Mouse (Mus musculus) CH12.LX (cell line): Measurements from ENCODE around the gene Whrn. TPM values are rescaled to one million over a fixed set of nuclear protein-coding genes. Genes with fewer than 3 reads are reported as not detected.

Source experiments
- DNase-seq: peaks from one replicate; pipeline ENCODE4 v3.0.0-alpha.2; 2013; ENCODE audit errors: extremely low read depth
- H3K27ac ChIP-seq: 2 replicates; pipeline ENCODE4 v1.5.1; 2012; ENCODE audit warnings: low read depth, mild to moderate bottlenecking, control low read depth, moderate library complexity; ENCODE audit not compliant: insufficient read depth
- H3K27me3 ChIP-seq: replicated peaks from 2 replicates; pipeline ENCODE3; 2012; ENCODE audit warnings: inconsistent platforms
- H3K36me3 ChIP-seq, 2 experiments: replicated peaks in 1 of 2; 2 replicates each; pipeline versions ENCODE3 to v1.6.1; 2012; ENCODE audit warnings: inconsistent platforms in 1 of 2, low read length in 1 of 2, mild to moderate bottlenecking in 1 of 2, mixed read lengths in 1 of 2, moderate library complexity in 1 of 2; ENCODE audit not compliant: control insufficient read depth in 1 of 2, insufficient read depth in 1 of 2
- H3K4me1 ChIP-seq, 2 experiments: 2 replicates each; pipeline ENCODE4 v1.6.1; 2012; ENCODE audit warnings: inconsistent platforms in 1 of 2, moderate library complexity in 1 of 2; ENCODE audit not compliant: insufficient read depth in 2 of 2, control insufficient read depth in 1 of 2
- H3K4me2 ChIP-seq: 2 replicates; pipeline ENCODE4 v1.6.1; 2012; ENCODE audit warnings: low read depth, mild to moderate bottlenecking, control low read depth; ENCODE audit not compliant: poor library complexity, insufficient read depth, severe bottlenecking
- H3K4me3 ChIP-seq, 3 experiments: fragments of 150-350 bp in 1 of 3; sonication (generic) in 1 of 3; replicated peaks in 1 of 3; 2 replicates each; pipeline versions ENCODE3 to v1.5.1; 2011 to 2012; ENCODE audit warnings: low read depth in 2 of 3, low read length in 2 of 3, mild to moderate bottlenecking in 2 of 3, moderate library complexity in 2 of 3, control low read depth in 1 of 3, improper control_type of control experiment in 1 of 3, inconsistent platforms in 1 of 3, mixed read lengths in 1 of 3; ENCODE audit not compliant: poor library complexity in 1 of 3
- H3K79me2 ChIP-seq: replicated peaks from 2 replicates; pipeline ENCODE4 v1.6.1; 2012; ENCODE audit warnings: mild to moderate bottlenecking, moderate library complexity; ENCODE audit not compliant: control insufficient read depth, poor library complexity, insufficient read depth, severe bottlenecking; ENCODE audit errors: extremely low read depth
- H3K9ac ChIP-seq: 2 replicates; pipeline ENCODE4 v1.6.1; 2012; ENCODE audit warnings: low read depth, mild to moderate bottlenecking, control low read depth, moderate library complexity; ENCODE audit not compliant: insufficient read depth
- H3K9me3 ChIP-seq: replicated peaks from 2 replicates; pipeline ENCODE3; 2012; ENCODE audit warnings: low read length, inconsistent platforms, mixed read lengths
- BHLHE40 ChIP-seq: IDR thresholded peaks from 2 replicates; pipeline ENCODE4 v1.6.1; 2011; ENCODE audit warnings: mild to moderate bottlenecking, low read depth, low read length, improper control_type of control experiment
- CHD1 ChIP-seq: IDR thresholded peaks from 2 replicates; pipeline ENCODE4 v1.6.1; 2012; ENCODE audit warnings: low read depth, low read length, improper control_type of control experiment, inconsistent platforms
- CHD2 ChIP-seq: IDR thresholded peaks from 2 replicates; pipeline ENCODE4 v1.6.1; 2011; ENCODE audit warnings: low read length, improper control_type of control experiment
- CTCF ChIP-seq, 2 experiments: IDR thresholded peaks in 1 of 2; conservative IDR thresholded peaks in 1 of 2; 2 replicates each; pipeline ENCODE4 v1.5.1; 2011 to 2012; ENCODE audit warnings: low read depth in 2 of 2, low read length in 2 of 2, improper control_type of control experiment in 1 of 2, inconsistent platforms in 1 of 2, mild to moderate bottlenecking in 1 of 2, moderate library complexity in 1 of 2
- ELF1 ChIP-seq: IDR thresholded peaks from 2 replicates; pipeline ENCODE4 v1.6.1; 2014; ENCODE audit warnings: low read depth, mild to moderate bottlenecking, inconsistent platforms, low read length, improper control_type of control experiment
- EP300 ChIP-seq: IDR thresholded peaks from 2 replicates; pipeline ENCODE4 v1.6.1; 2011; ENCODE audit warnings: low read length, improper control_type of control experiment
- ETS1 ChIP-seq: conservative IDR thresholded peaks from 2 replicates; pipeline ENCODE4 v1.6.1; 2012; ENCODE audit warnings: low read depth, mild to moderate bottlenecking, inconsistent platforms, low read length, improper control_type of control experiment, moderate library complexity
- HCFC1 ChIP-seq: IDR thresholded peaks from 2 replicates; pipeline ENCODE4 v1.6.1; 2012; ENCODE audit warnings: low read depth, mild to moderate bottlenecking, inconsistent platforms, low read length, improper control_type of control experiment
- IRF4 ChIP-seq: IDR thresholded peaks from 2 replicates; pipeline ENCODE4 v1.6.1; 2014; ENCODE audit warnings: low read depth, mild to moderate bottlenecking, inconsistent platforms, low read length, improper control_type of control experiment
- JUND ChIP-seq: conservative IDR thresholded peaks from 2 replicates; pipeline ENCODE4 v1.6.1; 2011; ENCODE audit warnings: low read depth, low read length, improper control_type of control experiment
- MAZ ChIP-seq: IDR thresholded peaks from 2 replicates; pipeline ENCODE4 v1.6.1; 2012; ENCODE audit warnings: low read depth, mild to moderate bottlenecking, inconsistent platforms, low read length, improper control_type of control experiment, moderate library complexity
- MEF2A ChIP-seq: IDR thresholded peaks from 2 replicates; pipeline ENCODE4 v1.6.1; 2014; ENCODE audit warnings: low read depth, mild to moderate bottlenecking, inconsistent platforms, low read length, improper control_type of control experiment, borderline replicate concordance
- MXI1 ChIP-seq: IDR thresholded peaks from 2 replicates; pipeline ENCODE4 v1.6.1; 2011; ENCODE audit warnings: mild to moderate bottlenecking, low read depth, low read length, improper control_type of control experiment
- MYC ChIP-seq: IDR thresholded peaks from 2 replicates; pipeline ENCODE4 v1.6.1; 2011; ENCODE audit warnings: low read depth, mild to moderate bottlenecking, improper control_type of control experiment, low read length
- NELFE ChIP-seq: IDR thresholded peaks from 2 replicates; pipeline ENCODE4 v1.6.1; 2011; ENCODE audit warnings: low read depth, low read length, improper control_type of control experiment
- NRF1 ChIP-seq: IDR thresholded peaks from 2 replicates; pipeline ENCODE4 v1.6.1; 2014; ENCODE audit warnings: low read depth, mild to moderate bottlenecking, inconsistent platforms, low read length, improper control_type of control experiment, moderate library complexity
- POLR2A ChIP-seq: IDR thresholded peaks from 2 replicates; pipeline ENCODE4 v1.6.1; 2011; ENCODE audit warnings: low read depth, mild to moderate bottlenecking, improper control_type of control experiment, low read length
- POLR2AphosphoS2 ChIP-seq: IDR thresholded peaks from 2 replicates; pipeline ENCODE4 v1.6.1; 2011; ENCODE audit warnings: low read depth, low read length, improper control_type of control experiment
- SIN3A ChIP-seq: IDR thresholded peaks from 2 replicates; pipeline ENCODE4 v1.6.1; 2012; ENCODE audit warnings: low read length, improper control_type of control experiment, inconsistent platforms
- TBP ChIP-seq: conservative IDR thresholded peaks from 2 replicates; pipeline ENCODE4 v1.6.1; 2011; ENCODE audit warnings: low read depth, low read length, improper control_type of control experiment
- TCF12 ChIP-seq: IDR thresholded peaks from 2 replicates; pipeline ENCODE4 v1.6.1; 2014; ENCODE audit warnings: low read depth, mild to moderate bottlenecking, inconsistent platforms, low read length, improper control_type of control experiment
- UBTF ChIP-seq: IDR thresholded peaks from 2 replicates; pipeline ENCODE4 v1.6.1; 2012; ENCODE audit warnings: low read depth, mild to moderate bottlenecking, inconsistent platforms, low read length, improper control_type of control experiment, moderate library complexity
- ZC3H11A ChIP-seq: IDR thresholded peaks from 2 replicates; pipeline ENCODE4 v1.6.1; 2012; ENCODE audit warnings: low read depth, mild to moderate bottlenecking, inconsistent platforms, low read length, improper control_type of control experiment
- dilution Hi-C: fragments of 300-500 bp; cut with MboI; formaldehyde crosslinking; loops from 2 replicates; pipeline ENCODE4 v1.14.3; 2020; ENCODE audit warnings: low sequenced_read_pairs; ENCODE audit not compliant: extremely low pct_unique_long_range_greater_than_20kb, extremely low pct_ligation_motif_present
- in situ Hi-C: fragments of 300-500 bp; cut with MboI; formaldehyde crosslinking; loops from 3 replicates; pipeline ENCODE4 v1.14.3; 2019; ENCODE audit warnings: low sequenced_read_pairs, low pct_ligation_motif_present, low pct_unique_long_range_greater_than_20kb, mixed read lengths
- polyA plus RNA-seq: library from polyadenylated mRNA; unstranded; fragments of >175 nt; gene quantifications from 2 replicates; pipeline ENCODE4 v1.2.1, GENCODE M21; 2012; ENCODE audit warnings: low read depth; ENCODE audit not compliant: insufficient read length
- total RNA-seq, 2 experiments: library from RNA; depleted of rRNA; stranded (reverse); fragments of 300-350 nt in 1 of 2; fragments of >200 nt in 1 of 2; gene quantifications; 2 replicates each; pipeline ENCODE4 v1.2.3; 2012 to 2014

Whrn gene
- total and polyA plus RNA-seq, 3 experiments = 0.99 to 9.4 (median 4.5) TPM

- peak; percentile 85 for DNase-seq
- Histone ChIP-seq H3K9ac (peak within 1 kb of the TSS; percentile 97), H3K4me1 (peaks cover 35 to 78% of the 10 kb centered on the region in 2 experiments)
Observed at GRCm38 (mm10) chr4:63403040-63403959, 92.5 kb downstream of the Whrn start, which contains the start of gene Akna. TSS of gene Akna (minus strand) at chr4:63403354.

GRCm38 (mm10) chr4:63402558-63402957 is 93.2 kb downstream of the Whrn start:
- Histone ChIP-seq H3K4me1 (peaks cover 38 to 85% of the 10 kb centered on the region in 2 experiments), H3K36me3 (peaks cover 16 to 31% of the 10 kb centered on the region in 2 experiments), H3K4me3 (peak overlapping the region; percentile 69 to 77 (median 70)), H3K9me3 (peaks cover 11% of the 10 kb centered on the region), H3K27ac (peak overlapping the region; percentile 95), H3K4me2 (peak overlapping the region; percentile 85), H3K27me3 (no peaks in the 10 kb centered on the region), H3K79me2 (peaks cover 82% of the 10 kb centered on the region), H3K9ac (peak overlapping the region; percentile 97)
- DNase-seq = peak; percentile 29
- dilution Hi-C loops = no loop called here
- in situ Hi-C loops = loop anchor here (10.0 to 25.0 kb wide), 4 partner anchors 48 to 535 kb away; partner anchors contain the start of genes Orm3 and Tnfsf8
- TF ChIP-seq SIN3A (peak; percentile 42; the same call in 1 of the 2 replicates), ELF1 (peak; percentile 3; the same call in 1 of the 2 replicates), UBTF (0 out of 2 replicates have a peak, but pooled peaks have one; percentile 21), CHD1 (no peak), NELFE (no peak), EP300 (no peak), ETS1 (0 out of 2 replicates have a peak, but pooled peaks have one; percentile 11), CHD2 (0 out of 2 replicates have a peak, but pooled peaks have one; percentile 1), MAZ (peak; percentile 28; the same call in 1 of the 2 replicates)

More at GRCm38 (mm10) chr4:63403040-63403959, 92.5 kb downstream of the Whrn start, which contains the start of gene Akna:
- Histone ChIP-seq H3K9me3 (peaks cover 4% of the 10 kb centered on the region), H3K79me2 (peaks cover 80% of the 10 kb centered on the region), H3K4me3 (peak within 1 kb of the TSS; percentile 69 to 77 (median 70)), H3K4me2 (peak within 1 kb of the TSS; percentile 85)
- in situ Hi-C loops = loop anchor here (10.0 to 25.0 kb wide), 4 partner anchors 48 to 534 kb away; partner anchors contain the start of genes Orm3 and Tnfsf8
- dilution Hi-C loops = no loop called here
- TF ChIP-seq JUND (no peak), CTCF (conservative IDR thresholded peaks at IDR 0.05 in 1 of 2, IDR thresholded peaks at IDR 0.05 in 1 of 2; ENCODE audit: low read depth in 2 of 2, low read length in 2 of 2) (no peak), MEF2A (no peak), ETS1 (peak; percentile 77), MXI1 (peak; percentile 37; the same call in 1 of the 2 replicates), ELF1 (peak; percentile 55), POLR2AphosphoS2 (0 out of 2 replicates have a peak, but pooled peaks have one; percentile 45), SIN3A (peak; percentile 88), TCF12 (peak; percentile 67), BHLHE40 (peak; percentile 30; the same call in 1 of the 2 replicates), NRF1 (no peak), MYC (no peak), IRF4 (peak; percentile 36), MAZ (peak; percentile 89), ZC3H11A (no peak), NELFE (peak; percentile 93), HCFC1 (peak; percentile 31; the same call in 1 of the 2 replicates), POLR2A (peak; percentile 92), TBP (0 out of 2 replicates have a peak, but pooled peaks have one; percentile 35)
- TF ChIP-seq, all 38 proteins: peak for 13
- H3K27ac ChIP-seq = peak within 1 kb of the TSS; percentile 95
- peaks cover 9 to 24% of the 10 kb centered on the region in 2 experiments for H3K36me3 ChIP-seq
- H3K27me3 ChIP-seq = no peaks in the 10 kb centered on the region
